Mouse (Mus musculus): ENCODE results near the gene Asna1.

Gene Asna1

GRCm38 (mm10) chr8:84973803-84974542 is 51.1 kb downstream of the Asna1 start:
- DNase-seq (ENCODE audit: low read depth): peak; percentile 88

GRCm38 (mm10) chr8:84973079-84973478 is 52.0 kb downstream of the Asna1 start:
- no peak for DNase-seq (ENCODE audit: low read depth)

DNA sequence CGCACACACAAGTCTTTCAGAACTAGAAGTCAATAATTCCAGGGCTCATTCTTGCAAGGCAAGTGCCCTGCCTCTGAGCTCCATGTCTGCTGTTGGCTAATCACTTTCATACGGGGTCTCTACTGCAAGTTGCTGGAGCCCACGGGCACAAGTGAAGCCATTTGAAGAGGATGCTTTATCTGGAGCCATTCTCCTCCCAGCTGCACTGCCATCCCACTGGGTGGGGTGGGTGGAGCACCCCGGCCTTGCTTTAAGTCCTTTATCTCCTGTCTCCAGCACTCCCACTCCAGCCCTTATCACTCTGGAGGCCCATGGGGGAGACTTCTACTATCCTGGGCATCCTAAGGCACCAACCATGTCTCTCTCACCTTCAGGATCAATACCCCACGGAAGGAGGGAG is 54.2 kb downstream of the Asna1 start:
- no peak for DNase-seq (ENCODE audit: low read depth)

DNA sequence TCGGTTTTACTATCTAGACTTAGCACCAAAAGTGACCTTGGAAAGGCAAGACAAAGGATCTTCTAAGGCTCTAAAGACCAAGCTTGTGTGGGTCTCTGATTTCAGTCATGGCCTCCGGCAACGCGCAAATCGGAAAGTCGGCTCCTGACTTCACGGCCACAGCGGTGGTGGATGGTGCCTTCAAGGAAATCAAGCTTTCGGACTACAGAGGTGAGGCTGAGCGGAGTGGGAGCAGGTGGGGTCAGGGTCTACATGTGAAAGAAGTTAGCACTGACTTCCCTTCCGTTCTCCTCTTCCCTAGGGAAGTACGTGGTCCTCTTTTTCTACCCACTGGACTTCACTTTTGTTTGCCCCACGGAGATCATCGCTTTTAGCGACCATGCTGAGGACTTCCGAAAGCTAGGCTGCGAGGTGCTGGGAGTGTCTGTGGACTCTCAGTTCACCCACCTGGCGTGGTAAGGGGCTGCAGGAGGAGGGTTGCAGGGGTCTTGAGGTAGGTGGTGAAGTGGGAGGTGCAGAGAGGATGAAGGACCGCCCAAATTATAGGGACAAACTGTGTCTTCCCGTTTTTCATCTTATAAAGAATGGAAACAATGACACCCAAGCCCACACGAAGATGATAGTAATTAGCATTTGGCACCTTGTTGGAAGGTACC is 54.8 kb downstream of the Asna1 start:
- no peak for DNase-seq (ENCODE audit: low read depth)

- peak; percentile 87 for DNase-seq (ENCODE audit: low read depth)
These were observed 55.6 kb downstream of the Asna1 start, which contains the start of the genes Gm49661, Prdx2 and Rnaseh2a for GRCm38 (mm10) chr8:84969241-84970134. Gene Gm49661, minus strand, starts transcription at chr8:84969433. Gene Prdx2, plus strand, starts transcription at chr8:84969587. Gene Rnaseh2a, minus strand, starts transcription at chr8:84969767.

DNA sequence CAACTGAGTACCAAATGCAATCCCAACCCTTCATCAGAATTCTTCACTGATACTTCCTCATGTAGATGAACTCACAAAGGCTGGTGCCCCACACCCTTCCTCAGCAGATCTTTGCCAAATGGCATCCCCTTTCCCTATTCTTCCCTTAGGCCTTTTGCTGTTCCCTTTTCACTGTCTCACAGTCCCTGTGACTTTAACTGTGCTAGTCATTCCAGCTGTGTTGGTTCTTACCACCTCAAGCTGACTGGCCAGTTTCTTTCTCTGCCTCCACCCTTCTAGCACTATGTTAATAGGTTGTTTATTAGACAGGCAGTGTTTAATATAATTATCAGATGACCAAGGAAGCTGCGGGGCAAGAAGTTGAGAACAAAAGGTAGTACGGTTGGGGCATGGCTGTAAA is 56.4 kb downstream of the Asna1 start:
- DNase-seq (ENCODE audit: low read depth): no peak

Measured in NIH3T3 (cell line).